Mouse (Mus musculus): ENCODE data around the gene Tnni2. TPM values are rescaled to one million over a fixed set of nuclear protein-coding genes. Genes with fewer than 3 reads are reported as not detected.

Tnni2 gene
- total and polyA plus RNA-seq, 2 experiments from 2014 or later, result 0.46 TPM; not detected in 1

DNA sequence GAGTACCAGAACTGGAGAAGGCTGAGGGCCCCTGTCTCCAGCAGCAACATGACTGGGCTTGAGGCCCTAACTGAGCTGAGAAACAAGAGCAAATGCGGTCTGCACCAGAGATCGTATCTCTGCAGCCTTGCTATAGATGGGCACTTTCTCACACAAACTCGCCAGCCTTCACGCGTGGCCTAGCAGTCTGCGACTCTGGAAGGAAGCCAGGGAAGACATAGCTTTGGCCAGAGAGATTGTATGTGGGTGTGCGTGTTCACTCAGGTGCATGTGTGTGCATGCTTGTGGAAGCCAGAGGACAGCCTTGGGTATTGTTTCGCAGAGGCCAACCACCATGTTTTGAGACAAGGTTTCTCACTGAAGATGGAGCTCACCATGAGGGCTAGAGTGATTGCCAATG lies 32.9 kb upstream of the Tnni2 start:
- H3K4me3 ChIP-seq (ENCODE audit: low read depth, low read length), result no peak overlapping the region
- H3K27ac ChIP-seq (ENCODE audit: low read depth, low read length), result no peak overlapping the region
- no peak for DNase-seq (ENCODE audit: low spot score)
- WGBS, result 98% methylated on average over 8 of the region's 8 CpGs
- H3K4me1 ChIP-seq (ENCODE audit: insufficient read depth, low read length), result no peaks in the 10 kb centered on the region
- H3K9ac ChIP-seq (replicated peaks; ENCODE audit: low read length, poor library complexity, severe bottlenecking), result no peak overlapping the region
- H3K9me3 ChIP-seq (ENCODE audit: low read length), result no peaks in the 10 kb centered on the region
- no peaks in the 10 kb centered on the region for H3K36me3 ChIP-seq (ENCODE audit: insufficient read depth, low read length)
- ATAC-seq (ENCODE audit: low FRiP score), result no peak
- no peak overlapping the region for H3K4me2 ChIP-seq (ENCODE audit: low read depth, low read length, poor library complexity, severe bottlenecking)
- H3K27me3 ChIP-seq (ENCODE audit: insufficient read depth, low read length), result no peaks in the 10 kb centered on the region
- TF ChIP-seq CTCF (IDR thresholded peaks at IDR 0.05), result no peak

DNA sequence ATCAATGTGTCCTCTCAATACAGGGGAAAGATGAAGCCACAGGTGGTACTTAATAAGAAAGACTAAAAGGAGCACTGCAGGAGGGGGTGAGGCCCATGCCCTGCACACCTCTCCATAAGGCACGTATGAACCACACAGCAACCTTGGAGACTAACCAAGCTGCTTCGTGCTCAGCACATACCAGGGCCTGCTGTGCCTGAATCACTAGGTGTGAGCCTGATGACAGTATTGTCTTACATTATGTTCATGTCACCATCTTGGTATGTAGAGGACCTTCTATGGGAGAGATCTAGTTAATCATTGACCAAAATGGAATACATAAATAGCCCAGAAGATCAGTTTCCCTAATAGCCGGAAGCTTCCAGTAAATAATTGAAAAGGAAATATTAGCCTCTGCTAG lies 32.0 kb upstream of the Tnni2 start:
- no peak for ATAC-seq (ENCODE audit: low FRiP score)
- Histone ChIP-seq H3K27ac (ENCODE audit: low read depth, low read length) (no peak overlapping the region), H3K36me3 (ENCODE audit: insufficient read depth, low read length) (no peaks in the 10 kb centered on the region), H3K4me2 (ENCODE audit: low read depth, low read length, poor library complexity, severe bottlenecking) (no peak overlapping the region), H3K27me3 (ENCODE audit: insufficient read depth, low read length) (no peaks in the 10 kb centered on the region), H3K4me1 (ENCODE audit: insufficient read depth, low read length) (no peaks in the 10 kb centered on the region), H3K9me3 (ENCODE audit: low read length) (no peaks in the 10 kb centered on the region), H3K4me3 (ENCODE audit: low read depth, low read length) (no peak overlapping the region), H3K9ac (replicated peaks; ENCODE audit: low read length, poor library complexity, severe bottlenecking) (no peak overlapping the region)
- no peak for TF ChIP-seq CTCF (IDR thresholded peaks at IDR 0.05)
- WGBS, result 85% methylated on average over 3 of the region's 3 CpGs
- no peak for DNase-seq (ENCODE audit: low spot score)

DNA sequence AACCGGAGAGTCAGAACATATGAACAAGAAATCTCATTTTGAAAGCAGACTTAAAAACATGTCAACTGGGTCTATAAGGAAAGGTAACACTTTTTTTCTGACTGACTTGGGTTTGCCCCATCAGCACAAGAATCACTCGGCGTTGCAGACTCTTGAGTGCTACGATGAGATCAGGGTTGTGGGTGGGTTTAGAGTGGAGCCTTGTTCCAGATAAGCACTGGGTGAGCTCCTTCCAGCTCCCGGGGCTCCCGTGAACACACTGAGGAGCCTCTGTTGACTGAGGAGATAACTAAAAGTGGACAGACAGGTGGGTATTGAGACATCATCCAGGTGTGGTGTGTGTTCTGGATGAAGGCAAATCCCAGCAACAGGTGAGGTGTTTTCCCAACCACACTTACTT lies 28.3 kb upstream of the Tnni2 start:
- no peak for TF ChIP-seq CTCF (IDR thresholded peaks at IDR 0.05)
- Histone ChIP-seq H3K4me2 (ENCODE audit: low read depth, low read length, poor library complexity, severe bottlenecking) (no peak overlapping the region), H3K4me3 (ENCODE audit: low read depth, low read length) (no peak overlapping the region), H3K36me3 (ENCODE audit: insufficient read depth, low read length) (no peaks in the 10 kb centered on the region), H3K9ac (replicated peaks; ENCODE audit: low read length, poor library complexity, severe bottlenecking) (no peak overlapping the region), H3K27ac (ENCODE audit: low read depth, low read length) (no peak overlapping the region), H3K27me3 (ENCODE audit: insufficient read depth, low read length) (no peaks in the 10 kb centered on the region), H3K4me1 (ENCODE audit: insufficient read depth, low read length) (no peaks in the 10 kb centered on the region), H3K9me3 (ENCODE audit: low read length) (no peaks in the 10 kb centered on the region)
- ATAC-seq (ENCODE audit: low FRiP score) (no peak), DNase-seq (ENCODE audit: low spot score) (no peak)
- 91% methylated on average over 6 of the region's 6 CpGs for whole genome bisulfite sequencing

GRCm38 (mm10) chr7:142415314-142415713 lies 26.3 kb upstream of the Tnni2 start:
- DNase-seq (ENCODE audit: low spot score), result no peak
- WGBS, result 62% methylated on average over 4 of the region's 4 CpGs
- no peaks in the 10 kb centered on the region for H3K36me3 ChIP-seq (ENCODE audit: insufficient read depth, low read length)
- H3K27me3 ChIP-seq (ENCODE audit: insufficient read depth, low read length), result no peaks in the 10 kb centered on the region
- no peaks in the 10 kb centered on the region for H3K9me3 ChIP-seq (ENCODE audit: low read length)
- ATAC-seq (ENCODE audit: low FRiP score), result no peak
- H3K4me3 ChIP-seq (ENCODE audit: low read depth, low read length), result no peak overlapping the region
- no peak overlapping the region for H3K4me2 ChIP-seq (ENCODE audit: low read depth, low read length, poor library complexity, severe bottlenecking)
- H3K27ac ChIP-seq (ENCODE audit: low read depth, low read length), result no peak overlapping the region
- no peak overlapping the region for H3K9ac ChIP-seq (replicated peaks; ENCODE audit: low read length, poor library complexity, severe bottlenecking)
- no peak for TF ChIP-seq CTCF (IDR thresholded peaks at IDR 0.05)
- no peaks in the 10 kb centered on the region for H3K4me1 ChIP-seq (ENCODE audit: insufficient read depth, low read length)

GRCm38 (mm10) chr7:142416225-142416624 lies 25.4 kb upstream of the Tnni2 start:
- no peak for ATAC-seq (ENCODE audit: low FRiP score)

GRCm38 (mm10) chr7:142418027-142418426 lies 23.6 kb upstream of the Tnni2 start:
- H3K4me3 ChIP-seq (ENCODE audit: low read depth, low read length), result no peak overlapping the region
- no peaks in the 10 kb centered on the region for H3K27me3 ChIP-seq (ENCODE audit: insufficient read depth, low read length)
- H3K9ac ChIP-seq (replicated peaks; ENCODE audit: low read length, poor library complexity, severe bottlenecking), result no peak overlapping the region
- H3K4me1 ChIP-seq (ENCODE audit: insufficient read depth, low read length), result no peaks in the 10 kb centered on the region
- H3K4me2 ChIP-seq (ENCODE audit: low read depth, low read length, poor library complexity, severe bottlenecking), result no peak overlapping the region
- H3K27ac ChIP-seq (ENCODE audit: low read depth, low read length), result no peak overlapping the region
- WGBS, result 93% methylated on average over 2 of the region's 2 CpGs
- ATAC-seq (ENCODE audit: low FRiP score) (no peak), DNase-seq (ENCODE audit: low spot score) (no peak)
- H3K36me3 ChIP-seq (ENCODE audit: insufficient read depth, low read length), result no peaks in the 10 kb centered on the region
- no peak for TF ChIP-seq CTCF (IDR thresholded peaks at IDR 0.05)
- no peaks in the 10 kb centered on the region for H3K9me3 ChIP-seq (ENCODE audit: low read length)

More at GRCm38 (mm10) chr7:142416225-142416624, 25.4 kb upstream of the Tnni2 start:
- no peak for TF ChIP-seq CTCF (IDR thresholded peaks at IDR 0.05)
- H3K9me3 ChIP-seq (ENCODE audit: low read length), result no peaks in the 10 kb centered on the region
- H3K36me3 ChIP-seq (ENCODE audit: insufficient read depth, low read length), result no peaks in the 10 kb centered on the region
- no peak overlapping the region for H3K4me2 ChIP-seq (ENCODE audit: low read depth, low read length, poor library complexity, severe bottlenecking)
- H3K27ac ChIP-seq (ENCODE audit: low read depth, low read length), result no peak overlapping the region
- H3K9ac ChIP-seq (replicated peaks; ENCODE audit: low read length, poor library complexity, severe bottlenecking), result no peak overlapping the region
- no peak for DNase-seq (ENCODE audit: low spot score)
- WGBS, result 84% methylated on average over 3 of the region's 3 CpGs
- no peaks in the 10 kb centered on the region for H3K4me1 ChIP-seq (ENCODE audit: insufficient read depth, low read length)
- no peaks in the 10 kb centered on the region for H3K27me3 ChIP-seq (ENCODE audit: insufficient read depth, low read length)
- no peak overlapping the region for H3K4me3 ChIP-seq (ENCODE audit: low read depth, low read length)
